ENCODE assay signal across 20 mouse cellular contexts in the genomic region with DNA sequence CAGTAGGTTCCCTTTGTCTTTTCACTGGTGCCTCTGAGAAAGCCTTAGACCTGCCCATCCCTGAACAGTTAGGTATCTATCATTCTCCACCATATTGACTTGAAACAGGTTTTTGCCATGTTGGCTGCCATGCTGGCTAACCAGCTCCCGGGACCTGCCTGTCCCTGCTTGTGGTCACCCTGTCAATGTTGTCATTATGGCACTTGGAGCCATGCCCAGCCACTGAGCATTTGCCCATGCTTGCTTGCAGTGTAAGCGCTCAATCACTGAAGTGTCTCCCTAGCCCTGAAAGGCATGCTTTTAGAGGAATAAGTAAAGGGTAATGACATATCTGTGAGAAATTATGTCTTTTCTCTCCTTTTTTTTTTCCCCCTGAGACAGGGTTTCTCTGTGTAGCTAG. TPM values are rescaled to one million over a fixed set of nuclear protein-coding genes. Genes with fewer than 3 reads are reported as not detected.
DNase-seq lines count a peak whose midpoint lies in the region; ATAC-seq and TF ChIP-seq lines count a peak whose summit lies in the region.
"Had no signal": no experiment of that assay in that cellular context is flagged by ENCODE, and none has a peak within 500 bp of the region (broad histone marks: within the 10 kb centered on the region; RNA-seq: fewer than 3 reads in every experiment).

No protein-coding gene starts in this region.

- H3K36me3 ChIP-seq in kidney, adult 2 months (ENCODE audit: control insufficient read depth, insufficient read depth, low read length): no peaks in the 10 kb centered on the region
- no peaks in the 10 kb centered on the region for H3K36me3 ChIP-seq in midbrain, postnatal 0 days (ENCODE audit: insufficient read depth, low read length)
- no peaks in the 10 kb centered on the region for H3K36me3 ChIP-seq in midbrain, embryonic 11.5 days (ENCODE audit: control insufficient read depth, insufficient read depth, low read length)
- H3K36me3 ChIP-seq: embryonic facial prominence, embryonic 13.5 days; forebrain, embryonic 10.5 days; heart, embryonic 10.5 days; limb, embryonic 13.5 days had no signal

- no peaks in the 10 kb centered on the region for H3K9me3 ChIP-seq in midbrain, postnatal 0 days (ENCODE audit: low read length)
- H3K9me3 ChIP-seq in midbrain, embryonic 11.5 days (ENCODE audit: control insufficient read depth, low read length): no peaks in the 10 kb centered on the region
- H3K9me3 ChIP-seq: embryonic facial prominence, embryonic 13.5 days; forebrain, embryonic 10.5 days; heart, embryonic 10.5 days; limb, embryonic 13.5 days had no signal

- H3K27me3 ChIP-seq in kidney, adult 2 months (replicated peaks; ENCODE audit: control insufficient read depth, insufficient read depth, low read length): no peaks in the 10 kb centered on the region
- no peaks in the 10 kb centered on the region for H3K27me3 ChIP-seq in midbrain, postnatal 0 days (ENCODE audit: insufficient read depth, low read length)
- no peaks in the 10 kb centered on the region for H3K27me3 ChIP-seq in midbrain, embryonic 11.5 days (ENCODE audit: control insufficient read depth, insufficient read depth, low read length)

- H3K4me1 ChIP-seq in kidney, adult 2 months (ENCODE audit: control insufficient read depth, insufficient read depth, low read length): no peaks in the 10 kb centered on the region; the same call in 1 of the 2 replicates
- H3K4me1 ChIP-seq in midbrain, postnatal 0 days (ENCODE audit: insufficient read depth, low read length): no peaks in the 10 kb centered on the region
- no peaks in the 10 kb centered on the region for H3K4me1 ChIP-seq in midbrain, embryonic 11.5 days (ENCODE audit: control insufficient read depth, insufficient read depth, low read length)
- H3K4me1 ChIP-seq: forebrain, embryonic 10.5 days; heart, embryonic 10.5 days; limb, embryonic 13.5 days had no signal

- no peak overlapping the region for H3K27ac ChIP-seq in kidney, adult 2 months (ENCODE audit: insufficient read depth, low read depth, low read length)
- no peak overlapping the region for H3K27ac ChIP-seq in midbrain, postnatal 0 days (ENCODE audit: low read depth, low read length)
- no peak overlapping the region for H3K27ac ChIP-seq in midbrain, embryonic 11.5 days (ENCODE audit: low read depth, low read length)
- H3K27ac ChIP-seq: embryonic facial prominence, embryonic 13.5 days; forebrain, embryonic 10.5 days; heart, embryonic 10.5 days; limb, embryonic 13.5 days had no signal

- no peak overlapping the region for H3K4me3 ChIP-seq in kidney, adult 2 months (ENCODE audit: insufficient read depth, low read depth, low read length)
- H3K4me3 ChIP-seq in midbrain, postnatal 0 days (ENCODE audit: low read depth, low read length): no peak overlapping the region
- no peak overlapping the region for H3K4me3 ChIP-seq in midbrain, embryonic 11.5 days (ENCODE audit: low read depth, low read length)
- H3K4me3 ChIP-seq: embryonic facial prominence, embryonic 13.5 days; forebrain, embryonic 10.5 days; heart, embryonic 10.5 days; limb, embryonic 13.5 days had no signal

- no peak for TF ChIP-seq CTCF in kidney, adult 2 months (conservative IDR thresholded peaks at IDR 0.05; ENCODE audit: insufficient read depth, insufficient read length, low read depth, low read length)
- no peak for TF ChIP-seq CTCF in midbrain, postnatal 0 days (IDR thresholded peaks at IDR 0.05)

- H3K9ac ChIP-seq in midbrain, postnatal 0 days (replicated peaks; ENCODE audit: low read length, poor library complexity, severe bottlenecking): no peak overlapping the region
- no peak overlapping the region for H3K9ac ChIP-seq in midbrain, embryonic 11.5 days (ENCODE audit: low read length)
- H3K9ac ChIP-seq: embryonic facial prominence, embryonic 13.5 days; limb, embryonic 13.5 days; liver, postnatal 0 days had no signal

- TF ChIP-seq POLR2A in kidney, adult 2 months (IDR thresholded peaks at IDR 0.05; ENCODE audit: low read depth, low read length): no peak

- peak; percentile 63 for DNase-seq in adrenal gland, postnatal 10 days
- DNase-seq in adrenal gland, adult 8-10 months: no peak
- DNase-seq in kidney, adult 2 months: peak; percentile 37
- DNase-seq in kidney, adult 18-20 months: no peak
- DNase-seq in midbrain, postnatal 0 days (ENCODE audit: low spot score): peak; percentile 4
- no peak for DNase-seq in midbrain, embryonic 11.5 days (ENCODE audit: low spot score, missing footprints)
- DNase-seq in urinary bladder, postnatal 36 days (ENCODE audit: low spot score in 2 of 2): peak; percentile 37 to 63
- DNase-seq: gastrocnemius, postnatal 25 days; heart, postnatal 14 days; layer of hippocampus, postnatal 36 days; liver, postnatal 0 days; thymus, postnatal 36 days had no signal

- H3K4me2 ChIP-seq in midbrain, postnatal 0 days (ENCODE audit: low read depth, low read length, poor library complexity, severe bottlenecking): no peak overlapping the region
- no peak overlapping the region for H3K4me2 ChIP-seq in midbrain, embryonic 11.5 days
- H3K4me2 ChIP-seq: embryonic facial prominence, embryonic 13.5 days; limb, embryonic 13.5 days had no signal

- no peak for ATAC-seq in midbrain, postnatal 0 days (ENCODE audit: low FRiP score)
- no peak for ATAC-seq in midbrain, embryonic 11.5 days (ENCODE audit: low FRiP score)
- no peak for ATAC-seq in CD4-positive, CD25-positive, alpha-beta regulatory T cell, adult 4 months
- ATAC-seq: activated CD4-positive, CD25-positive, alpha-beta regulatory T cell, adult 4 months; hindbrain, embryonic 16.5 days; liver, postnatal 0 days; midbrain, embryonic 16.5 days had no signal

- 80% methylated on average over 2 of the region's 2 CpGs for WGBS in kidney, adult 2 months
- WGBS in midbrain, postnatal 0 days: 82% methylated on average over 2 of the region's 2 CpGs
- 93% methylated on average over 2 of the region's 2 CpGs for WGBS in midbrain, embryonic 11.5 days

RNA-seq across cellular contexts. Expression of a gene that starts 6.4 kb away (rescaled TPM):
- total RNA-seq in adrenal gland, postnatal 10 days (2021): 10 to 100 TPM; 50.7 to 67.1 TPM
- 10 to 100 TPM; 73.0 to 96.4 (median 81.4) TPM for total RNA-seq in adrenal gland, adult 8-10 months (2022)
- polyA plus RNA-seq in kidney, adult 2 months (2012; rRNA removed): 112 and 126 TPM in 2 replicates
- total RNA-seq in midbrain, postnatal 0 days (2014; rRNA removed): 90.9 and 120 TPM in 2 replicates
- 34.2 and 38.2 TPM in 2 replicates for polyA plus RNA-seq in midbrain, postnatal 0 days (2015; fragmentation: Nextera tagmentation; extraction: Ambion mirVana)
- polyA plus RNA-seq in midbrain, embryonic 11.5 days (2014; fragmentation: Nextera tagmentation; extraction: Ambion mirVana): 35.3 and 37.4 TPM in 2 replicates
- under 1 TPM; 0.40 to 0.86 TPM for polyA plus RNA-seq in CD4-positive, CD25-positive, alpha-beta regulatory T cell, adult 4 months (2017; shearing (Covaris generic))

Comparison
In these comparisons a context has a peak if more than half of its experiments do, and no peak if none do; other contexts are left out.
1. DNase-seq: peak in adrenal gland, postnatal 10 days (single experiment), kidney, adult 2 months (single experiment), midbrain, postnatal 0 days (single experiment) and urinary bladder, postnatal 36 days (2 of 2); none in adrenal gland, adult 8-10 months (single experiment), kidney, adult 18-20 months (single experiment) and midbrain, embryonic 11.5 days (single experiment).
2. RNA of a gene that starts 6.4 kb away (polyA plus RNA-seq): 112 to 126 TPM in kidney, adult 2 months, 34.2 to 38.2 TPM in midbrain, postnatal 0 days and 35.3 to 37.4 TPM in midbrain, embryonic 11.5 days; 0.40 to 0.86 TPM in CD4-positive, CD25-positive, alpha-beta regulatory T cell, adult 4 months; every median in the first group is over 10 times any median in the second.